Mouse (Mus musculus) intestine, embryonic 14.5 days (tissue): ENCODE results near the gene Traf4. TPM values are rescaled to one million over a fixed set of nuclear protein-coding genes. Genes with fewer than 3 reads are reported as not detected.

Experiments used
- ATAC-seq: fragments of 200-750 bp; cut with Nextera tagmentation; replicated peaks from 2 replicates; pipeline ENCODE4 v1.8.0; 2017; ENCODE audit warnings: low read depth, moderate number of reproducible peaks, moderate TSS enrichment, moderate library complexity; ENCODE audit not compliant: low FRiP score, low TSS enrichment
- DNase-seq: peaks from one replicate; pipeline ENCODE4 v3.0.0-alpha.2; 2018; ENCODE audit warnings: low spot score
- H3K27ac ChIP-seq: fragments of 300-500 bp; sonication (generic); 2 replicates; pipeline ENCODE4 v1.5.1; 2014; ENCODE audit warnings: low read depth, mild to moderate bottlenecking, control low read depth
- H3K27me3 ChIP-seq: fragments of 300-500 bp; sonication (generic); replicated peaks from 2 replicates; pipeline ENCODE4 v1.6.1; 2014; ENCODE audit warnings: low read length, control low read depth; ENCODE audit not compliant: control insufficient read depth, insufficient read depth
- H3K36me3 ChIP-seq: fragments of 300-500 bp; sonication (generic); 2 replicates; pipeline ENCODE4 v1.6.1; 2014; ENCODE audit warnings: low read length, control low read depth; ENCODE audit not compliant: control insufficient read depth, insufficient read depth
- H3K4me1 ChIP-seq: fragments of 300-500 bp; sonication (generic); replicated peaks from 2 replicates; pipeline ENCODE4 v1.6.1; 2014; ENCODE audit warnings: low read length, control low read depth, mixed read lengths; ENCODE audit not compliant: control insufficient read depth, insufficient read depth
- H3K4me2 ChIP-seq: fragments of 300-500 bp; sonication (generic); 2 replicates; pipeline ENCODE4 v1.6.1; 2014; ENCODE audit warnings: low read length
- H3K4me3 ChIP-seq: fragments of 300-500 bp; sonication (generic); 2 replicates; pipeline ENCODE4 v1.5.1; 2014; ENCODE audit warnings: low read depth, low read length, control low read depth, mixed read lengths
- H3K9ac ChIP-seq: fragments of 300-500 bp; sonication (generic); 2 replicates; pipeline ENCODE4 v1.6.1; 2014; ENCODE audit warnings: mild to moderate bottlenecking, low read length
- H3K9me3 ChIP-seq: fragments of 300-500 bp; sonication (generic); 2 replicates; pipeline ENCODE4 v1.6.1; 2016; ENCODE audit warnings: low read length, control low read depth; ENCODE audit not compliant: control insufficient read depth
- WGBS: fragments of 180-500 bp; shearing (Covaris S2); extraction: QIAGEN DNeasy Blood & Tissue Kit; methylation state at CpG from one replicate; pipeline ENCODE4 v1.1.7; 2014; 5-methylcytosine and 5-hydroxymethylcytosine counted together
- polyA plus RNA-seq: library from polyadenylated mRNA; unstranded; fragments of >200 nt; fragmentation: Nextera tagmentation; extraction: Ambion mirVana; gene quantifications from 2 replicates; pipeline ENCODE4 v1.2.1, GENCODE M21; 2014

The Traf4 gene
- polyA plus RNA-seq, 1 experiment from 2014 or later = 61.7 TPM

DNA sequence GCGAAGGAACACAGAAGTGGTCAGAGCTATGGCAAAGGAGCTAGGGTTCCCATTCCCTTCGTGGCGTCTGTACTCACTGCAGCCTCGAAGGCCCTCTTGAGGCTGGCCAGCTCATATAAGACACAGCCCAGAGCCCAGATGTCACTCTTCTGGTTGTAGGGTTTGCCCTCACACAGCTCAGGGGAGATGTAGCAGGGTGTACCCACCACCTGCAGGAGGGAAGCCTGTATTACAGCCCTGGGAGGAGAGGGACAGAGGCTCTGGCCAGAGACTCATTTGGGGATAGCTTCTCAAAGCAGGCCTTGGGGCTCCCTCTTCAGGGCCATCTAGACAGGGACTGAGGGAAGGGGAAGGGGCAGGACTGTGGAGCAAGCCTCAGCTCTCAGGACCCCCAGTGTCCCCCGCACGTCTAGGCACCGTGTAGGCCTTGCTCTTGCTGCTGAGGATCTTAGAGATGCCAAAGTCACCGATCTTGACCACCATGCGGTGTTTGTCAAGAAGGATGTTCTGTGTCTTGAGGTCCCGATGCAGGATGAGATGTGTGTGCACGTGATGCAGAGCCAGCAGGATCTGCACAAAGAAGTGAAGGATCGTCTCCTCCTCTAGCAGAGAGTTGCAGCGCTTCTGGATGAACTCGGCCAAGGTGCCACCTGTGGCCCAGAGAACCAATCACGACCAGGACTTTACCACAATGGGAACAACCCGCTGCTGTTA is 6.8 kb upstream of the Traf4 start:
- Histone ChIP-seq H3K27me3 (no peaks in the 10 kb centered on the region), H3K9ac (no peak overlapping the region), H3K4me1 (peaks cover 9% of the 10 kb centered on the region), H3K4me2 (no peak overlapping the region), H3K27ac (no peak overlapping the region), H3K4me3 (no peak overlapping the region), H3K9me3 (no peaks in the 10 kb centered on the region), H3K36me3 (0 out of 2 replicates have a peak, but pooled peaks cover 3% of the 10 kb centered on the region)
- ATAC-seq = no peak
- WGBS = 83% methylated on average over 16 of the region's 16 CpGs
- peak; percentile 51 for DNase-seq

DNA sequence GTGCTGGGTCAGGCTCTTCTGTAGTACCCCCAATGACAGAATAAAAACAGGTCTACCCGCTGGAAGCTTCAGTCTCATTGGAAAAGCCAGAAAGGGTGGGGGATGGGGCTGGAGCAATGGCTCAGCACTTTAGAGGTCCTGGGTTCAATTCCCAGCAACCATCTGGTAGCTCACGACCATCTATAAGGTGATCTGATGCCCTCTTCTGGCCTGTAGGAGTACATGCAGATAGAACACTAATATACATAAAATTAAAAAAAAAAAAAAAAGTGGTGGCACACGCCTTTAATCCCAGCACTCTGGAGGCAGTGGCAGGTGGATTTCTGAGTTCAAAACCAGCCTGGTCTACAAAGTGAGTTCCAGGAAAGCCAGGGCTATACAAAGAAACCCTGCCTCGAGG is 5.9 kb upstream of the Traf4 start:
- H3K4me3 ChIP-seq = no peak overlapping the region
- no peak overlapping the region for H3K27ac ChIP-seq
- no peaks in the 10 kb centered on the region for H3K27me3 ChIP-seq
- WGBS = 82% methylated on average over 4 of the region's 4 CpGs
- peaks cover 10% of the 10 kb centered on the region for H3K4me1 ChIP-seq
- DNase-seq (no peak), ATAC-seq (no peak)
- no peak overlapping the region for H3K4me2 ChIP-seq
- H3K9ac ChIP-seq = no peak overlapping the region
- 0 out of 2 replicates have a peak, but pooled peaks cover 3% of the 10 kb centered on the region for H3K36me3 ChIP-seq
- no peaks in the 10 kb centered on the region for H3K9me3 ChIP-seq

DNA sequence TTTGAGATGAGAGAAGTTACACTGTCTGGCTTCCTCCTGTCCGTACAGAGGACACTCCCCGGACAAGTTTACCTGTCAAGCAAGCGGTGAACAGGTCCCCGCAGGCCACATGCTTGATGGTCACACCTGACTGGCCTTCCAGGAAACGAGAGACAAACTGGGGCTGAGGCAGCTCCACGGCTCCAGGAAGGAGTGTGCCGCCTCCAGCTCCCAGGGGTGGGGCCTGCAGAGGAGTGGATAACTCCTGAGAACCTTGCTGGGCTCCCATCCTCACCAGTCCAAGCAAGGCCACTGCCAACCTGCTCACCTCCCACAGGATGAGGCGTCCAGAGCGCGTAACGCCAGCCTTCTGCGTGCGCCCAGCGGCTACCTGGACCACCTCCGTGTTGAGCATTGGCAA is 4.9 kb upstream of the Traf4 start:
- 86% methylated on average over 15 of the region's 15 CpGs for WGBS
- no peak for ATAC-seq

DNA sequence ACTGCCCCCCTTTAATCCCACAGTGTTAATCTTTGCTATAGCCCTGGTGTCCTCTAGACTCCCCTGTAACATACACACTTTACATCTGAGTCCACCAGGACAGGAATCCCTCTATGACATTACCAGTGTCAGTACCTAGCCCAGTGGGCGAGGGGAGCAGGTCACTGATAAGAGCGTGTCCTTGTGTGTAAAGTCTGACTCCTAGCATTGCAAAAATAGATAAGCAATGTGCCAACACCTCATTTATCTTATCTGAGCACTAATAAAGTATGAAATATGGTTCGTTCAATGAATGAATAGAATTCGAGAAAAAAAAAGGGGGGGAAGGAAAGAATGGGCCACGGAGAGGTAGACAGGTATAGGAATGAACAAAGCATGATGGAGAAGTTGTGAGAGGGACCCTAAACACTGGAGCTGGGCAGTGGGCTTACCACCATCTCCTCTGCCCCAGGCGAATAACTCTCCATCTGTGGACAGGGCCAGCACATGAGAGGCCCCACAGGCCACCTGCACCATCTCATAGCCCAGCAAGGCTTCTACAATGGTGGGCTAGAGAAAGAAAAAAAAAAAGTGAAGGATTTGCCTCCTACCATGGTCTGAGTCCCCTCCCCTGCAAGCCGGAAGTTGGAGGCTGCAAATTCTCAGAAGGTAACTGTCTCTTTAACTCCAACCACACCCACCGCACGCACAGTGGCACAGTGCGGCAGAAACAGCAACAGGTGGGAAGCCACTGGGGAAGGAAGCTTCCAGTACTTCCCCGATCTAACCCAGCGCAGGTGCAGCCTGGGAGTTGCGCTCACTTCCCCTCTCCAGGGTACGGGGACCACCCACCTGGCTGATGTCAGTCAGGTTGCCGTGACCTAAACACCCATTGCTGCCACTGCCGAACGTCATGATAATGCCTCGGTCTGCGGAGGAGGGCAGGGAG is 3.4 kb upstream of the Traf4 start:
- Histone ChIP-seq H3K9ac (no peak overlapping the region), H3K4me1 (peaks cover 11% of the 10 kb centered on the region), H3K27ac (peak overlapping the region; percentile 27; the same call in 1 of the 2 replicates), H3K27me3 (no peaks in the 10 kb centered on the region), H3K4me3 (no peak overlapping the region), H3K4me2 (peak overlapping the region; percentile 13; the same call in 1 of the 2 replicates), H3K9me3 (no peaks in the 10 kb centered on the region), H3K36me3 (0 out of 2 replicates have a peak, but pooled peaks cover 3% of the 10 kb centered on the region)
- DNase-seq (no peak), ATAC-seq (no peak)
- 45% methylated on average over 19 of the region's 19 CpGs for WGBS

More for the DNA sequence above, 4.9 kb upstream of the Traf4 start:
- no peak overlapping the region for H3K27ac ChIP-seq
- 0 out of 2 replicates have a peak, but pooled peaks cover 3% of the 10 kb centered on the region for H3K36me3 ChIP-seq
- no peak overlapping the region for H3K9ac ChIP-seq
- no peak for DNase-seq
- H3K4me2 ChIP-seq = no peak overlapping the region
- H3K9me3 ChIP-seq = no peaks in the 10 kb centered on the region
- H3K4me1 ChIP-seq = peaks cover 14% of the 10 kb centered on the region
- H3K27me3 ChIP-seq = no peaks in the 10 kb centered on the region
- H3K4me3 ChIP-seq = no peak overlapping the region

DNA sequence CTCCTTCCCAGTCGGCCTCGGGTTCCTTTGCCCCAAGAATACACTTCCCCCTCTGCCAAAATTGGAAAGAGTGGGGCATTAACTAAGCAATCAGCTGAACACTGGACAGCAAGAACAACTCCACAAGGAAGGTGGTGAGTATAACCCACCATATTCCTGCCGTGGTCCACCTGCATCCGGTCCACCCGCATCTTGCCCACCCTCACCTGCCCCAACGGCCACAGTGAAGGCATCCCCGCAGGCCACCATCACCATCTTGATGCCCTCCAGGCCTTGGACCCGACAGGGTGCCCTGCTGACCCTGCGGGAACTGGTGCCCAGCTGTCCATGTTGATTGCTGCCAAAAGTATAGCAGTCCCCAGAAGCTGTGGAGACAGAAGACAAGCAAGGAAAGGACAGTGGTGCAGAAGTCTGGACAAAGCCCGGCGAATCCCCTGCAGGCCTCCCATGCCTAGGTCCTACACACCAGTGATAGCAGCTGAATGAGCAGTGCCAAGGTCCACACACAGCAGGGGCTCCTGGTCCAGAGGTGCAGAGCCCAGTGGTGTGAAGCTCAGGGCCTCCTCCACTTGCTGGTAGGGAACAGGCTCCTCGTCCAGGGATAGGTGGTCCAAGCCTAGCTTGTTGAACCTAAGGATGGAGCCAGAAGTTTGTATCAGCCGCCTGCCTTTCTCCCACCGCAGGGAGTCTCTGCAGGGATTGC is 2.0 kb upstream of the Traf4 start:
- no peak overlapping the region for H3K4me2 ChIP-seq
- H3K36me3 ChIP-seq = peaks cover 10% of the 10 kb centered on the region; the same call in 1 of the 2 replicates
- no peaks in the 10 kb centered on the region for H3K9me3 ChIP-seq
- 86% methylated on average over 14 of the region's 14 CpGs for WGBS
- no peak overlapping the region for H3K27ac ChIP-seq
- ATAC-seq (no peak), DNase-seq (no peak)
- H3K9ac ChIP-seq = no peak overlapping the region
- no peaks in the 10 kb centered on the region for H3K27me3 ChIP-seq
- no peak overlapping the region for H3K4me3 ChIP-seq
- H3K4me1 ChIP-seq = peaks cover 23% of the 10 kb centered on the region

DNA sequence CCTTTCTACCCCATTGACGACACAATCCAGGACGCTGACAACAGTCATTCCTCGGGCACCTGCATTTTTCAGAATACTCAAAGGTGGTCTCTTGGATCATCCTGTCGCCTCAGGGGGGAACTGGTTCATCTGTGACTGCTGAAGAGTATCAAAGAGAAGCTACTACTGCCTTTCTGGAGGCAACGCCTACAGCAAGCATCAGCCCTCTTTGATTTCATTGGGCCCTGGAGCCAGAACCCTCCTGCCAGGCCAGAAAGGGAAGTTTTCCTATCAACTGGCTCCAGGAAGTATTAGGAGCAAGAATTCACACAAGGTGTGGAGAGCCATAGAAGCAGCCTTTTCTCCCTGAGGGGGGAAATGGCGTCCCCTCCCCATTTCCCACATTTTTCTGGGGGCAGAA is 1.3 kb upstream of the Traf4 start:
- Histone ChIP-seq H3K4me3 (no peak overlapping the region), H3K4me2 (no peak overlapping the region; the same call in 1 of the 2 replicates), H3K27me3 (no peaks in the 10 kb centered on the region), H3K9ac (no peak overlapping the region), H3K27ac (no peak overlapping the region), H3K9me3 (no peaks in the 10 kb centered on the region), H3K36me3 (peaks cover 14% of the 10 kb centered on the region), H3K4me1 (peaks cover 29% of the 10 kb centered on the region)
- 62% methylated on average over 6 of the region's 6 CpGs for WGBS
- ATAC-seq (no peak), DNase-seq (no peak)

DNA sequence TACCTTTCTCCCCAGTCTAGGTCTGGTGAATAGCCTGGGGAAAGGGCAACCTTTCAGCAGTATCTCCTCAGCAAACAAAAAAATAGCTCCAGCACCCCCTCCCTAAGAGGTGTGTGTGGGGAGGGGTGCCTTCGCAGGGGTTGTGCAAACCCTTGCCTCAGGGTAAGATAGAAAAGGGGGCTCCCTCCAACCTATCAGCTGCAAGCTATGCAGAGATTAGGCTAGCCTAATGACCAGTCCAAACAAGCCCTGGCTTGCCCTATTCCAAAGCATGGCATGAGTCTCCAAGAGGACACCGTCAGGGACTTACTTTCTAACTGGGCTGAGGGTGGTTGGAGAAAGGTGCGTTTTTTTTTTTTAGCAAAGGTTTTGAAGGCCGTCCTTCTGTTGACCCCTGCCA is 772 bp upstream of the Traf4 start:
- no peaks in the 10 kb centered on the region for H3K9me3 ChIP-seq
- H3K27me3 ChIP-seq = no peaks in the 10 kb centered on the region
- H3K36me3 ChIP-seq = peaks cover 19% of the 10 kb centered on the region
- peak overlapping the region; percentile 98 for H3K27ac ChIP-seq
- H3K9ac ChIP-seq = peak overlapping the region; percentile 99; the same call in 1 of the 2 replicates
- H3K4me2 ChIP-seq = peak overlapping the region; percentile 82
- no peak for DNase-seq
- ATAC-seq = no peak
- H3K4me3 ChIP-seq = peak overlapping the region; percentile 100
- WGBS = 43% methylated on average over 4 of the region's 4 CpGs
- peaks cover 29% of the 10 kb centered on the region for H3K4me1 ChIP-seq

DNA sequence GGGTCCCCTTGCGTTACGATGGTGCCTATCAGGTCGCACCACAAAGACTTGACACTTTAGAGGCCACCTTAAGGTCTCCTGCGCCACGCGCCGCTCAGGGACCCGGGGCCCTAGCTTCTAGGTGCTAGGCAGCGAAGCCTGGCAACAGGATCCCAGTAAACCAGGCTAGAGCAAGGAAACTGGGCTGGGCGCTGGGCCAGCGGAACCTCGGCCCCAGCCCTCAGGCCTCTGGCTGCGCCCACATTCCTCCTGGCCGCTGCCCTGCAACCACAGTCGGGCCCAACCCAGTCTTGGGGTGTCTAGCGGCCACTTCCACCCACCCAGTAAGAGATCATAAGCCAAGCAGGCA is 346 bp upstream of the Traf4 start:
- H3K4me1 ChIP-seq = peaks cover 29% of the 10 kb centered on the region
- no peaks in the 10 kb centered on the region for H3K27me3 ChIP-seq
- H3K9me3 ChIP-seq = no peaks in the 10 kb centered on the region
- H3K4me3 ChIP-seq = peak overlapping the region; percentile 100
- peak overlapping the region; percentile 82 for H3K4me2 ChIP-seq
- WGBS = 3% methylated on average over 16 of the region's 16 CpGs
- H3K27ac ChIP-seq = peak overlapping the region; percentile 98
- H3K9ac ChIP-seq = peak overlapping the region; percentile 99
- peak; percentile 90 for DNase-seq
- peaks cover 23% of the 10 kb centered on the region for H3K36me3 ChIP-seq
- peak; percentile 17; the same call in 1 of the 2 replicates for ATAC-seq
